Mouse (Mus musculus) ES-Bruce4 (cell line): Measurements from ENCODE around the gene Gpr22.

Experiments
- CTCF ChIP-seq: IDR thresholded peaks from one replicate; pipeline ENCODE4 v1.8.1; 2011; ENCODE audit warnings: low read depth, low read length
- EP300 ChIP-seq: IDR thresholded peaks from 2 replicates; pipeline ENCODE4 v1.6.1; 2011; ENCODE audit warnings: low read depth, low read length; ENCODE audit not compliant: insufficient read depth
- POLR2A ChIP-seq: IDR thresholded peaks from one replicate; pipeline ENCODE4 v1.8.1; 2011; ENCODE audit warnings: low read length; ENCODE audit not compliant: insufficient read depth

DNA sequence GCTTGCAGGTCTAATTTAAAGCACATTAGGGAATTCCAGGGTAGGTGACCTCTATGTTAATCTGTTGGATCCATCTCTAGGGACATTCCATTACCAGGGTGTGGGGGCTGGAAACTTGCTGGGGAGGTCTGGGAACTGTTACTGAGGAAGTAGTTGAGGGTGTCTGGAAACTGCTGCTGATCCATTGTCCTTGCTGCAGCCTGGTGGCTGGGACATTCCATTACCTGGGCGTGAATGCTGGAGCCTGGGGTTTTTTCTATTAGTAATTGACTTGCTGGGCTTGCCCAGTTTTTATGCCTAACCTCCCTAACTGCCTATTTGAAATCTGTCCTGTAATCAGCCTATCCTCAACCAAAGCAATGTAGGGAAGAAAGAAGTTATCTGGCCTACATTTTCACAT lies 13.0 kb upstream of the Gpr22 start:
- TF ChIP-seq POLR2A = no peak
- no peak for TF ChIP-seq CTCF
- peak; percentile 83 for TF ChIP-seq EP300
